Mouse (Mus musculus) CH12.LX (cell line): ENCODE measurements around the gene Aig1. TPM values are rescaled to one million over a fixed set of nuclear protein-coding genes. Genes with fewer than 3 reads are reported as not detected.

Source experiments
- DNase-seq: peaks from one replicate; pipeline ENCODE4 v3.0.0-alpha.2; 2013; ENCODE audit errors: extremely low read depth
- H3K27ac ChIP-seq: 2 replicates; pipeline ENCODE4 v1.5.1; 2012; ENCODE audit warnings: low read depth, mild to moderate bottlenecking, control low read depth, moderate library complexity; ENCODE audit not compliant: insufficient read depth
- H3K27me3 ChIP-seq: replicated peaks from 2 replicates; pipeline ENCODE3; 2012; ENCODE audit warnings: inconsistent platforms
- H3K36me3 ChIP-seq, 2 experiments: replicated peaks in 1 of 2; 2 replicates each; pipeline versions ENCODE3 to v1.6.1; 2012; ENCODE audit warnings: inconsistent platforms in 1 of 2, low read length in 1 of 2, mild to moderate bottlenecking in 1 of 2, mixed read lengths in 1 of 2, moderate library complexity in 1 of 2; ENCODE audit not compliant: control insufficient read depth in 1 of 2, insufficient read depth in 1 of 2
- H3K4me1 ChIP-seq, 2 experiments: 2 replicates each; pipeline ENCODE4 v1.6.1; 2012; ENCODE audit warnings: inconsistent platforms in 1 of 2, moderate library complexity in 1 of 2; ENCODE audit not compliant: insufficient read depth in 2 of 2, control insufficient read depth in 1 of 2
- H3K4me2 ChIP-seq: 2 replicates; pipeline ENCODE4 v1.6.1; 2012; ENCODE audit warnings: low read depth, mild to moderate bottlenecking, control low read depth; ENCODE audit not compliant: poor library complexity, insufficient read depth, severe bottlenecking
- H3K4me3 ChIP-seq, 3 experiments: fragments of 150-350 bp in 1 of 3; sonication (generic) in 1 of 3; replicated peaks in 1 of 3; 2 replicates each; pipeline versions ENCODE3 to v1.5.1; 2011 to 2012; ENCODE audit warnings: low read depth in 2 of 3, low read length in 2 of 3, mild to moderate bottlenecking in 2 of 3, moderate library complexity in 2 of 3, control low read depth in 1 of 3, improper control_type of control experiment in 1 of 3, inconsistent platforms in 1 of 3, mixed read lengths in 1 of 3; ENCODE audit not compliant: poor library complexity in 1 of 3
- H3K79me2 ChIP-seq: replicated peaks from 2 replicates; pipeline ENCODE4 v1.6.1; 2012; ENCODE audit warnings: mild to moderate bottlenecking, moderate library complexity; ENCODE audit not compliant: control insufficient read depth, poor library complexity, insufficient read depth, severe bottlenecking; ENCODE audit errors: extremely low read depth
- H3K9ac ChIP-seq: 2 replicates; pipeline ENCODE4 v1.6.1; 2012; ENCODE audit warnings: low read depth, mild to moderate bottlenecking, control low read depth, moderate library complexity; ENCODE audit not compliant: insufficient read depth
- H3K9me3 ChIP-seq: replicated peaks from 2 replicates; pipeline ENCODE3; 2012; ENCODE audit warnings: low read length, inconsistent platforms, mixed read lengths
- BHLHE40 ChIP-seq: IDR thresholded peaks from 2 replicates; pipeline ENCODE4 v1.6.1; 2011; ENCODE audit warnings: mild to moderate bottlenecking, low read depth, low read length, improper control_type of control experiment
- CHD1 ChIP-seq: IDR thresholded peaks from 2 replicates; pipeline ENCODE4 v1.6.1; 2012; ENCODE audit warnings: low read depth, low read length, improper control_type of control experiment, inconsistent platforms
- CHD2 ChIP-seq: IDR thresholded peaks from 2 replicates; pipeline ENCODE4 v1.6.1; 2011; ENCODE audit warnings: low read length, improper control_type of control experiment
- CTCF ChIP-seq, 2 experiments: IDR thresholded peaks in 1 of 2; conservative IDR thresholded peaks in 1 of 2; 2 replicates each; pipeline ENCODE4 v1.5.1; 2011 to 2012; ENCODE audit warnings: low read depth in 2 of 2, low read length in 2 of 2, improper control_type of control experiment in 1 of 2, inconsistent platforms in 1 of 2, mild to moderate bottlenecking in 1 of 2, moderate library complexity in 1 of 2
- E2F4 ChIP-seq: IDR thresholded peaks from 2 replicates; pipeline ENCODE4 v1.6.1; 2011; ENCODE audit warnings: low read depth, low read length, improper control_type of control experiment; ENCODE audit not compliant: insufficient replicate concordance
- EP300 ChIP-seq: IDR thresholded peaks from 2 replicates; pipeline ENCODE4 v1.6.1; 2011; ENCODE audit warnings: low read length, improper control_type of control experiment
- ETS1 ChIP-seq: conservative IDR thresholded peaks from 2 replicates; pipeline ENCODE4 v1.6.1; 2012; ENCODE audit warnings: low read depth, mild to moderate bottlenecking, inconsistent platforms, low read length, improper control_type of control experiment, moderate library complexity
- GABPA ChIP-seq: IDR thresholded peaks from 2 replicates; pipeline ENCODE4 v1.6.1; 2012; ENCODE audit warnings: low read depth, low read length, improper control_type of control experiment, inconsistent platforms; ENCODE audit not compliant: insufficient replicate concordance
- JUN ChIP-seq: IDR thresholded peaks from 2 replicates; pipeline ENCODE4 v1.6.1; 2011; ENCODE audit warnings: low read depth, mild to moderate bottlenecking, low read length, improper control_type of control experiment, moderate library complexity; ENCODE audit not compliant: insufficient read depth
- JUND ChIP-seq: conservative IDR thresholded peaks from 2 replicates; pipeline ENCODE4 v1.6.1; 2011; ENCODE audit warnings: low read depth, low read length, improper control_type of control experiment
- KAT2A ChIP-seq: IDR thresholded peaks from 2 replicates; pipeline ENCODE4 v1.6.1; 2012; ENCODE audit warnings: low read length, improper control_type of control experiment, inconsistent platforms; ENCODE audit not compliant: insufficient replicate concordance
- MAX ChIP-seq: IDR thresholded peaks from 2 replicates; pipeline ENCODE4 v1.6.1; 2011; ENCODE audit warnings: low read length, improper control_type of control experiment
- MEF2A ChIP-seq: IDR thresholded peaks from 2 replicates; pipeline ENCODE4 v1.6.1; 2014; ENCODE audit warnings: low read depth, mild to moderate bottlenecking, inconsistent platforms, low read length, improper control_type of control experiment, borderline replicate concordance
- MXI1 ChIP-seq: IDR thresholded peaks from 2 replicates; pipeline ENCODE4 v1.6.1; 2011; ENCODE audit warnings: mild to moderate bottlenecking, low read depth, low read length, improper control_type of control experiment
- MYC ChIP-seq: IDR thresholded peaks from 2 replicates; pipeline ENCODE4 v1.6.1; 2011; ENCODE audit warnings: low read depth, mild to moderate bottlenecking, improper control_type of control experiment, low read length
- NELFE ChIP-seq: IDR thresholded peaks from 2 replicates; pipeline ENCODE4 v1.6.1; 2011; ENCODE audit warnings: low read depth, low read length, improper control_type of control experiment
- NRF1 ChIP-seq: IDR thresholded peaks from 2 replicates; pipeline ENCODE4 v1.6.1; 2014; ENCODE audit warnings: low read depth, mild to moderate bottlenecking, inconsistent platforms, low read length, improper control_type of control experiment, moderate library complexity
- PAX5 ChIP-seq: IDR thresholded peaks from 2 replicates; pipeline ENCODE4 v1.6.1; 2012; ENCODE audit warnings: low read length, inconsistent platforms, mixed read lengths
- POLR2A ChIP-seq: IDR thresholded peaks from 2 replicates; pipeline ENCODE4 v1.6.1; 2011; ENCODE audit warnings: low read depth, mild to moderate bottlenecking, improper control_type of control experiment, low read length
- POLR2AphosphoS2 ChIP-seq: IDR thresholded peaks from 2 replicates; pipeline ENCODE4 v1.6.1; 2011; ENCODE audit warnings: low read depth, low read length, improper control_type of control experiment
- RCOR1 ChIP-seq: conservative IDR thresholded peaks from 2 replicates; pipeline ENCODE4 v1.6.1; 2012; ENCODE audit warnings: low read depth, mild to moderate bottlenecking, inconsistent platforms, low read length, improper control_type of control experiment
- SIN3A ChIP-seq: IDR thresholded peaks from 2 replicates; pipeline ENCODE4 v1.6.1; 2012; ENCODE audit warnings: low read length, improper control_type of control experiment, inconsistent platforms
- SMC3 ChIP-seq: IDR thresholded peaks from 2 replicates; pipeline ENCODE4 v1.6.1; 2011; ENCODE audit warnings: low read depth, low read length, improper control_type of control experiment
- TBP ChIP-seq: conservative IDR thresholded peaks from 2 replicates; pipeline ENCODE4 v1.6.1; 2011; ENCODE audit warnings: low read depth, low read length, improper control_type of control experiment
- TCF12 ChIP-seq: IDR thresholded peaks from 2 replicates; pipeline ENCODE4 v1.6.1; 2014; ENCODE audit warnings: low read depth, mild to moderate bottlenecking, inconsistent platforms, low read length, improper control_type of control experiment
- UBTF ChIP-seq: IDR thresholded peaks from 2 replicates; pipeline ENCODE4 v1.6.1; 2012; ENCODE audit warnings: low read depth, mild to moderate bottlenecking, inconsistent platforms, low read length, improper control_type of control experiment, moderate library complexity
- USF1 ChIP-seq: IDR thresholded peaks from 2 replicates; pipeline ENCODE4 v1.6.1; 2014; ENCODE audit warnings: low read depth, mild to moderate bottlenecking, inconsistent platforms, low read length, improper control_type of control experiment
- USF2 ChIP-seq: conservative IDR thresholded peaks from 2 replicates; pipeline ENCODE4 v1.6.1; 2011; ENCODE audit warnings: low read depth, low read length, improper control_type of control experiment
- ZC3H11A ChIP-seq: IDR thresholded peaks from 2 replicates; pipeline ENCODE4 v1.6.1; 2012; ENCODE audit warnings: low read depth, mild to moderate bottlenecking, inconsistent platforms, low read length, improper control_type of control experiment
- ZKSCAN1 ChIP-seq: IDR thresholded peaks from 2 replicates; pipeline ENCODE4 v1.6.1; 2012; ENCODE audit warnings: low read depth, inconsistent platforms, low read length, improper control_type of control experiment, borderline replicate concordance
- ZMIZ1 ChIP-seq: IDR thresholded peaks from 2 replicates; pipeline ENCODE4 v1.6.1; 2012; ENCODE audit warnings: low read depth, mild to moderate bottlenecking, inconsistent platforms, low read length, improper control_type of control experiment
- ZNF384 ChIP-seq: IDR thresholded peaks from 2 replicates; pipeline ENCODE4 v1.6.1; 2012; ENCODE audit warnings: low read depth, low read length, improper control_type of control experiment, inconsistent platforms
- dilution Hi-C: fragments of 300-500 bp; cut with MboI; formaldehyde crosslinking; loops from 2 replicates; pipeline ENCODE4 v1.14.3; 2020; ENCODE audit warnings: low sequenced_read_pairs; ENCODE audit not compliant: extremely low pct_unique_long_range_greater_than_20kb, extremely low pct_ligation_motif_present
- in situ Hi-C: fragments of 300-500 bp; cut with MboI; formaldehyde crosslinking; loops from 3 replicates; pipeline ENCODE4 v1.14.3; 2019; ENCODE audit warnings: low sequenced_read_pairs, low pct_ligation_motif_present, low pct_unique_long_range_greater_than_20kb, mixed read lengths
- polyA plus RNA-seq: library from polyadenylated mRNA; unstranded; fragments of >175 nt; gene quantifications from 2 replicates; pipeline ENCODE4 v1.2.1, GENCODE M21; 2012; ENCODE audit warnings: low read depth; ENCODE audit not compliant: insufficient read length
- total RNA-seq, 2 experiments: library from RNA; depleted of rRNA; stranded (reverse); fragments of 300-350 nt in 1 of 2; fragments of >200 nt in 1 of 2; gene quantifications; 2 replicates each; pipeline ENCODE4 v1.2.3; 2012 to 2014

The Aig1 gene
- total RNA-seq (2012; rRNA removed) (7.0 and 10.8 TPM in 2 replicates), total RNA-seq (2014; rRNA removed) (1.2 and 1.6 TPM in 2 replicates), polyA plus RNA-seq (1.8 and 2.4 TPM in 2 replicates)

DNA sequence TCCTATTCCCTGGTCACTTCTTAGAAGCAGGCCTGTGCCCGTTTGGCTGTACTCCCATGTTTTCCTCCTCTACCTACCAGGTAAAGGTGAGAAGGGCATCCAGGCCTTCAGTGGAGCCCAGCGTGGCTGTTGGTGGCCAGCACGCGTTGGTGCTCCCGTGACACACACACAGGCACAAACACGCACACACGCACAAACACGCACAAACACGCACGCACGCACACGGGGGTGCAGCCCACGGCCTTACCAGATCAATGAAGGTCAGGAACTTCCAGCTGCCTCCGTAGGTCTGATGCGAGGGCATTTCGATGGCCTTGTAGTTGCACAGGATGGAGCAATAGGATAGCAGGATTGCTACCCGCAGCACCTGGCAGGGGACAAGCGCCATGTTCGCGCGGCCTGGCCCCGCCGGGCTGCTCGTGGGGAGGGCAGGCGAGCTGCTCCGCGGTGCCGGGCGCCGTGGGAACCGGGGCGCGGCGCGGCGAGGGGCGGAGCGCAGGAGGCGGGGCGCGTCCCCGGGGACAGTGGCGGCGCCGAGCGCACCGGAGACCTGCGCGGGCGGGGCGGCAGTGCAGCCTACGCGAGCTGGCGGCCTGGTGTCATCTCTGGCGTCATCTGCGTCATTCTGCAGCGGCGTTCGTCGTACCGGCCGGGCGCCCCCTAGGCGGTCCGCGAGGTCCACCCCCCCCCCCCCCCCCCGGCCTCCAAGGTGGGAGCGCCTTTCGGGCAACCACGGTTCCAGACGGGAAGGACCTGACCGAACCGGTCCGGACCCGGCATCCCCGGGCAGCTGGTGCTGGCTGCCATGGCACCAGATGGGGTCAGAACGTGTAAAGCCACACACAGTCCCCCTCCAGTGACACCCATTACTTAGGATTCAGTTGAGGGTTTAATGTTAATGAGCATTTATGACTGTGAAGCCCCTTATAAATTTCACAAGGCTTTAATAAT is at the start of gene Aig1:
Aig1 (minus strand) TSS at position 610 of the 951 bp plus-strand sequence.
- Histone ChIP-seq H3K9ac (peak within 1 kb of the TSS; percentile 81), H3K27ac (peak within 1 kb of the TSS; percentile 11), H3K36me3 (no peaks in the 10 kb centered on the region), H3K27me3 (no peaks in the 10 kb centered on the region), H3K4me3 (peak within 1 kb of the TSS; percentile 52 to 91 (median 54)), H3K9me3 (no peaks in the 10 kb centered on the region), H3K4me2 (peak within 1 kb of the TSS; percentile 96), H3K79me2 (no peaks in the 10 kb centered on the region), H3K4me1 (peaks cover 7 to 10% of the 10 kb centered on the region in 2 experiments; a peak in 3 of 4 replicates)
- peak; percentile 31 for DNase-seq
- TF ChIP-seq JUND (no peak), ZMIZ1 (no peak), GABPA (no peak), CHD2 (no peak), E2F4 (no peak), BHLHE40 (peak; percentile 39; the same call in 1 of the 2 replicates), UBTF (no peak), MYC (no peak), MEF2A (0 out of 2 replicates have a peak, but pooled peaks have one; percentile 26), USF1 (no peak), JUN (no peak), TBP (no peak), SMC3 (no peak), ZKSCAN1 (no peak), NRF1 (peak; percentile 76), POLR2AphosphoS2 (no peak), ETS1 (no peak), NELFE (no peak), EP300 (no peak), RCOR1 (no peak), POLR2A (no peak; the same call in 1 of the 2 replicates), CTCF (conservative IDR thresholded peaks at IDR 0.05 in 1 of 2, IDR thresholded peaks at IDR 0.05 in 1 of 2; ENCODE audit: low read depth in 2 of 2, low read length in 2 of 2) (peak in 1 of 2 experiments; percentile 26; a peak in 2 of 4 replicates), PAX5 (no peak), ZC3H11A (no peak), MXI1 (no peak; the same call in 1 of the 2 replicates), ZNF384 (no peak), CHD1 (no peak), SIN3A (no peak), USF2 (no peak), TCF12 (peak; percentile 34; the same call in 1 of the 2 replicates), MAX (no peak), KAT2A (no peak)
- in situ Hi-C loops, result no loop called here
- dilution Hi-C loops, result no loop called here
